Mouse (Mus musculus) embryo, embryonic 10 days (tissue): ENCODE data around the gene Gpr179.
"Not testable (repeated sequence)": the region's sequence is repeated elsewhere in the genome, so short reads cannot be mapped to it uniquely, and the experiment has no call there.

Experiments
- DNase-seq: peaks from one replicate; pipeline ENCODE4 v3.0.0-alpha.2; 2015; ENCODE audit warnings: low spot score

The Gpr179 gene

GRCm38 (mm10) chr11:97321197-97321596, 30.7 kb downstream of the Gpr179 start:
- no peak for DNase-seq

- DNase-seq: peak; percentile 99
Observed at GRCm38 (mm10) chr11:97315504-97316503, 36.1 kb downstream of the Gpr179 start, which contains the start of gene Mrpl45. Mrpl45 (plus strand) TSS chr11:97315716.

- no peak for DNase-seq
Observed at GRCm38 (mm10) chr11:97314751-97315503, 37.0 kb downstream of the Gpr179 start.

- DNase-seq: no peak
Observed at GRCm38 (mm10) chr11:97314110-97314509, 37.8 kb downstream of the Gpr179 start.

GRCm38 (mm10) chr11:97312871-97313270, 39.0 kb downstream of the Gpr179 start:
- DNase-seq: not testable (repeated sequence)

- DNase-seq: peak; percentile 81
Observed at GRCm38 (mm10) chr11:97310895-97311631, 40.8 kb downstream of the Gpr179 start.

- peak; percentile 93 for DNase-seq
Observed at GRCm38 (mm10) chr11:97309911-97310571, 41.8 kb downstream of the Gpr179 start.

GRCm38 (mm10) chr11:97309451-97309836, 42.4 kb downstream of the Gpr179 start:
- peak; percentile 35 for DNase-seq

GRCm38 (mm10) chr11:97308806-97309450, 42.9 kb downstream of the Gpr179 start:
- no peak for DNase-seq

GRCm38 (mm10) chr11:97307294-97308069, 44.4 kb downstream of the Gpr179 start:
- no peak for DNase-seq

- no peak for DNase-seq
Observed at GRCm38 (mm10) chr11:97304631-97305030, 47.2 kb downstream of the Gpr179 start.

GRCm38 (mm10) chr11:97302231-97302781, 49.6 kb downstream of the Gpr179 start:
- no peak for DNase-seq

GRCm38 (mm10) chr11:97301406-97301805, 50.5 kb downstream of the Gpr179 start:
- no peak for DNase-seq

GRCm38 (mm10) chr11:97299939-97300338, 51.9 kb downstream of the Gpr179 start:
- no peak for DNase-seq

- no peak for DNase-seq
Observed at GRCm38 (mm10) chr11:97296542-97296941, 55.3 kb downstream of the Gpr179 start.

GRCm38 (mm10) chr11:97292731-97293130, 59.1 kb downstream of the Gpr179 start:
- no peak for DNase-seq

- DNase-seq: no peak
Observed at GRCm38 (mm10) chr11:97289276-97290230, 62.3 kb downstream of the Gpr179 start.

- DNase-seq: no peak
Observed at GRCm38 (mm10) chr11:97287643-97288042, 64.2 kb downstream of the Gpr179 start.

- no peak for DNase-seq
Observed at GRCm38 (mm10) chr11:97286973-97287372, 64.9 kb downstream of the Gpr179 start.
